In the genomic region with DNA sequence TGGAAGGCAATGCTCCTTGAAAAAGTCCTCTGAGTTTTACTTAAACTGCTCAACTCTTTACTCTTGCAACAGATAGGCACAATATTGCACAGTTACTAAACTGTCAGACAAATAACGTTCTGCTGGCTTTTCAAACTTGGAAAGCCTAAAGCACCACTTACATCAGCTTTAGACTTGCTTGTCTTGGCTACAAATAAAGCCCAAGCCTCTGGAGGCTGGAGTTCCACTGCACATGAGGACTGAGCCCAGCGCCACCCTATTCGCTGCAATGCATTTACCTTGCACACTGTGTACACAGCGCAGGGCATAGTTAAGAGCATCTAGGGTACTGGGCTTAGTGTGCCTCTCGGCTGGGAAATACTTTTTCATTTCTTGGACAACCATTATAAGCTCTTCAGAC, we compare ENCODE assay signal across 7 mouse cellular contexts. TPM values are rescaled to one million over a fixed set of nuclear protein-coding genes. Genes with fewer than 3 reads are reported as not detected.
DNase-seq lines count a peak whose midpoint lies in the region; ATAC-seq and TF ChIP-seq lines count a peak whose summit lies in the region.

No protein-coding gene starts in this region.

- peaks cover 10% of the 10 kb centered on the region for H3K4me1 ChIP-seq in cerebellum, adult 2 months (ENCODE audit: control insufficient read depth, insufficient read depth, low read length)
- H3K4me1 ChIP-seq in lung, embryonic 15.5 days = peaks cover 12% of the 10 kb centered on the region; the same call in 1 of the 2 replicates
- no peaks in the 10 kb centered on the region; the same call in 1 of the 2 replicates for H3K4me1 ChIP-seq in stomach, postnatal 0 days (replicated peaks; ENCODE audit: control insufficient read depth, insufficient read depth)

- 6% methylated on average over 5 of the region's 5 CpGs for WGBS in cerebellum, adult 2 months
- WGBS in lung, embryonic 15.5 days = 30% methylated on average over 5 of the region's 5 CpGs
- WGBS in stomach, postnatal 0 days = 39% methylated on average over 5 of the region's 5 CpGs

- H3K4me2 ChIP-seq in lung, embryonic 15.5 days = peak overlapping the region; percentile 96
- peak overlapping the region; percentile 97 for H3K4me2 ChIP-seq in stomach, postnatal 0 days (replicated peaks; ENCODE audit: low read depth)

- no peaks in the 10 kb centered on the region for H3K9me3 ChIP-seq in lung, embryonic 15.5 days
- H3K9me3 ChIP-seq in stomach, postnatal 0 days (ENCODE audit: control insufficient read depth, low read length) = no peaks in the 10 kb centered on the region

- no peaks in the 10 kb centered on the region for H3K27me3 ChIP-seq in cerebellum, adult 2 months (ENCODE audit: control insufficient read depth, insufficient read depth, low read length)
- no peaks in the 10 kb centered on the region for H3K27me3 ChIP-seq in lung, embryonic 15.5 days
- no peaks in the 10 kb centered on the region for H3K27me3 ChIP-seq in stomach, postnatal 0 days (ENCODE audit: control insufficient read depth, insufficient read depth, low read length)

- H3K27ac ChIP-seq in cerebellum, adult 2 months (ENCODE audit: insufficient read depth, low read length) = no peak overlapping the region; the same call in 1 of the 2 replicates
- 0 out of 2 replicates have a peak overlapping the region, but pooled peaks have one; percentile 71 for H3K27ac ChIP-seq in lung, embryonic 15.5 days
- H3K27ac ChIP-seq in stomach, postnatal 0 days (replicated peaks) = no peak overlapping the region

- DNase-seq in NIH3T3 (ENCODE audit: low read depth) = peak; percentile 44
- peak; percentile 41 to 49 for DNase-seq in cerebellum, adult 2 months
- DNase-seq in heart, adult 9 months (ENCODE audit: low spot score in 2 of 2) = peak; percentile 45 to 49
- peak; percentile 28 to 30 for DNase-seq in kidney, adult 8-10 months
- DNase-seq in stomach, postnatal 0 days (ENCODE audit: low spot score) = peak; percentile 59
- no peak for DNase-seq in gastrocnemius, postnatal 4 days (ENCODE audit: low spot score in 2 of 2)

- H3K36me3 ChIP-seq in lung, embryonic 15.5 days = peaks cover 11% of the 10 kb centered on the region
- no peaks in the 10 kb centered on the region; the same call in 1 of the 2 replicates for H3K36me3 ChIP-seq in stomach, postnatal 0 days (ENCODE audit: control insufficient read depth, insufficient read depth, low read length)

- peak overlapping the region; percentile 51; the same call in 1 of the 2 replicates for H3K9ac ChIP-seq in lung, embryonic 15.5 days
- peak overlapping the region; percentile 77; the same call in 1 of the 2 replicates for H3K9ac ChIP-seq in stomach, postnatal 0 days (ENCODE audit: low read length)

- ATAC-seq in lung, embryonic 15.5 days (ENCODE audit: borderline replicate concordance, extremely low read depth, low FRiP score, low TSS enrichment) = no peak
- peak; percentile 36; the same call in 1 of the 2 replicates for ATAC-seq in stomach, postnatal 0 days (ENCODE audit: low FRiP score, low TSS enrichment)

- H3K4me3 ChIP-seq in cerebellum, adult 2 months (replicated peaks; ENCODE audit: insufficient read depth, low read depth, low read length) = peak overlapping the region; percentile 96
- H3K4me3 ChIP-seq in lung, embryonic 15.5 days = peak overlapping the region; percentile 48
- peak overlapping the region; percentile 59 for H3K4me3 ChIP-seq in stomach, postnatal 0 days (ENCODE audit: low read depth, low read length)

- no peak for TF ChIP-seq EP300 in stomach, postnatal 0 days (optimal IDR thresholded peaks at IDR 0.05)

- TF ChIP-seq CTCF in cerebellum, adult 2 months (IDR thresholded peaks at IDR 0.05; ENCODE audit: borderline replicate concordance, insufficient read depth, low read depth, low read length) = no peak
- TF ChIP-seq CTCF in stomach, postnatal 0 days (IDR thresholded peaks at IDR 0.05; ENCODE audit: low read depth) = no peak

- TF ChIP-seq POLR2A in cerebellum, adult 2 months (IDR thresholded peaks at IDR 0.05; ENCODE audit: borderline replicate concordance, insufficient read depth, low read length) = 0 out of 2 replicates have a peak, but pooled peaks have one; percentile 11

RNA-seq across cellular contexts. Expression of a gene that starts 1.2 kb away (rescaled TPM):
- 40.0 TPM in 2 replicates for polyA plus RNA-seq in cerebellum, adult 2 months (2012; rRNA removed)
- polyA plus RNA-seq in lung, embryonic 15.5 days (2015; fragmentation: Nextera tagmentation; extraction: Ambion mirVana) = 7.6 and 8.3 TPM in 2 replicates
- polyA plus RNA-seq in stomach, postnatal 0 days (2015; fragmentation: Nextera tagmentation; extraction: Ambion mirVana) = 6.9 and 8.0 TPM in 2 replicates
- 10 to 100 TPM; 10.5 to 15.4 TPM for total RNA-seq in gastrocnemius, postnatal 4 days (2021)

RNA-seq across cellular contexts. Expression of a gene that starts 14.5 kb away (rescaled TPM):
- polyA plus RNA-seq in cerebellum, adult 2 months (2012; rRNA removed) = 61.3 and 67.9 TPM in 2 replicates
- polyA plus RNA-seq in lung, embryonic 15.5 days (2015; fragmentation: Nextera tagmentation; extraction: Ambion mirVana) = 125 and 131 TPM in 2 replicates
- polyA plus RNA-seq in stomach, postnatal 0 days (2015; fragmentation: Nextera tagmentation; extraction: Ambion mirVana) = 105 and 110 TPM in 2 replicates
- 10 to 100 TPM; 78.8 to 79.1 TPM for total RNA-seq in gastrocnemius, postnatal 4 days (2021)

RNA-seq across cellular contexts. Expression of a gene that starts 46.1 kb away (rescaled TPM):
- not detected in 2 replicates for polyA plus RNA-seq in cerebellum, adult 2 months (2012; rRNA removed)
- polyA plus RNA-seq in lung, embryonic 15.5 days (2015; fragmentation: Nextera tagmentation; extraction: Ambion mirVana) = not detected in 2 replicates
- polyA plus RNA-seq in stomach, postnatal 0 days (2015; fragmentation: Nextera tagmentation; extraction: Ambion mirVana) = not detected in 2 replicates
- not detected for total RNA-seq in gastrocnemius, postnatal 4 days (2021)

RNA-seq across cellular contexts. Expression of a gene that starts 46.4 kb away (rescaled TPM):
- 1.9 and 3.1 TPM in 2 replicates for polyA plus RNA-seq in cerebellum, adult 2 months (2012; rRNA removed)
- polyA plus RNA-seq in lung, embryonic 15.5 days (2015; fragmentation: Nextera tagmentation; extraction: Ambion mirVana) = not detected in 2 replicates
- polyA plus RNA-seq in stomach, postnatal 0 days (2015; fragmentation: Nextera tagmentation; extraction: Ambion mirVana) = 0.34 and 0.64 TPM in 2 replicates
- total RNA-seq in gastrocnemius, postnatal 4 days (2021) = not detected

Comparison
In these comparisons a context has a peak if more than half of its experiments do, and no peak if none do; other contexts are left out.
1. DNase-seq: peak in NIH3T3 (single experiment), cerebellum, adult 2 months (2 of 2), heart, adult 9 months (2 of 2), kidney, adult 8-10 months (2 of 2) and stomach, postnatal 0 days (single experiment); none in gastrocnemius, postnatal 4 days (0 of 2).
2. Peak in every context shown above with its lines, with median percentiles within 50 percentile points of each other: H3K4me3 ChIP-seq.